Mouse (Mus musculus): ENCODE measurements around the gene Sergef.

DNA sequence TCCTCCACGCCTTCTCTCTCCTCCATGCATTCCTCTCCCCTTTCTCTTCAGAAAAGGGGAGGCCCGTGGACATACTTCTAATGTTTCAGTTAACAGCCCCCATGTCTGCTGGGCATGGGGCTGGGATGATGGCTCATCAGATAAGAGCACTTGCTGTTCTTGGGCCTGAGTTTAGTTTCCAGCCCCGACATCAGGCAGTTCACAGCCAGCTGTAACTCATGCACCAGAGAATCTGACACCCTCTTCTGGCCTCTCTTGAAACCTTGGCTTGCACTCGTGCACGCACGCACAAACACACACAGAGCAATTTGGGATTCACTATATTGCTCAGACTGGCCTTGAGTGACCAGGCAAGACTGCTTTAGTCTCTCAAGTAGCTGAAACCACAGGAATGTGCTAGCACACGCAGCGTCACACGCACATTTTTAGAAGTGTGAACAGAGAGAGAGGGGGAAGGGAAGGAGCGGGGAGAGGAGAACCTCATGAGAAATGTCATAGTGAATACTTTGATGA lies 32.6 kb upstream of the Sergef start, which contains the start of gene Tph1:
- no peak for TF ChIP-seq CTCF (IDR thresholded peaks at IDR 0.05; ENCODE audit: low read depth)
- no peak for TF ChIP-seq EP300 (IDR thresholded peaks at IDR 0.05; ENCODE audit: low read depth)

Data from liver, embryonic 14.5 days (tissue).